Comparison of ENCODE assay signal across 8 mouse cellular contexts in the genomic region with DNA sequence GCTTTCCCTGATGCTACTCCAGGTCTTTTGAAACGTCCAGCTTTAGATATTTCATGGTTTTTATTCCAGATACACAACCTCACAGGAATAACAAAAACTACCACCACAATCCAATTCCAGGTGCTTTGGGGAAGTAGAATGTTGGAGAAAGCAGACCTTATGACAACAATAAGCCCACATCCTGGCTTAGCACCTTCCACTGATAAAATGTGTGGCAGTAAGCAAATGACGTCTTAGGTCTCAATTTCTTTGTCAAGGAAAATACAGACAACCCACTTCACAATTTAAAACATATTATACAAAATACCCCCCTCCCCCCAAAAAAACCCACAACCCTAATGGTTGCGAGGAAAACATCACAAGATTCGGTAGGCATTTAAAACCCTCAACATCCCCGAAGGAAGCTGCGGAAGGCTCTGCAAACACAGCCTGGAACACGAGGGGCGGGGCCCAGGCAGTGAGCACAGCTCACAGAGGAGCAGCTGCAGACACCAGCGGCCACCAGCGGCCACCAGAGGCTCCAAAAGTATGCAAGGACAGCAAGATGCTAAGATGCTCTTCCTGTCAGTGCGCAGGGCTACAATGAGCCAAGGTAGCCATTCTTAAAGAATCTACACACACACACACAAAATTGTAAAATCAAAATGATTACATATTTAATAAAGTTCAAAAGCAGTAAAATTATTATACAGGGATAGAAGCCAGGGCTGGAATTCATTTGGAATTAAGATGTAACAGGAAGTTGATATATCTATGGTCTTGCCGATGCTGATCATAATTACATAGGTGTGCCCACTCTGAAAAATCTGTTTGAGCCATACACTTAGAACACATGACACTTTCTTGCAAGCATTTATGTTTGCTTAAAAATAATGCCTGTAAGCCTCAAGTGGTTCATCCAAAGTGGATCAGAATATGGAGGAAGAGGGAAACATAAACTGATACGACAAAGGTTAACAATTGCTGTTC. TPM values are rescaled to one million over a fixed set of nuclear protein-coding genes. Genes with fewer than 3 reads are reported as not detected.
DNase-seq lines count a peak whose midpoint lies in the region; ATAC-seq and TF ChIP-seq lines count a peak whose summit lies in the region.

No protein-coding gene starts in this region.

- WGBS in heart, embryonic 10.5 days = 33% methylated on average over 13 of the region's 13 CpGs
- WGBS in kidney, postnatal 0 days = 36% methylated on average over 13 of the region's 13 CpGs
- WGBS in liver, embryonic 13.5 days (ENCODE audit: insufficient replicate concordance) = 22% methylated on average over 13 of the region's 13 CpGs
- whole genome bisulfite sequencing in neural tube, embryonic 15.5 days = 35% methylated on average over 13 of the region's 13 CpGs

- H3K4me2 ChIP-seq in kidney, postnatal 0 days (ENCODE audit: low read length) = peak overlapping the region; percentile 37; the same call in 1 of the 2 replicates
- H3K4me2 ChIP-seq in liver, embryonic 13.5 days = no peak overlapping the region
- peak overlapping the region; percentile 44 for H3K4me2 ChIP-seq in neural tube, embryonic 15.5 days

- H3K4me3 ChIP-seq in cortical plate, adult 2 months (ENCODE audit: insufficient read depth, low read length) = no peak overlapping the region
- H3K4me3 ChIP-seq in heart, embryonic 10.5 days = peak overlapping the region; percentile 36
- H3K4me3 ChIP-seq in kidney, postnatal 0 days (replicated peaks; ENCODE audit: low read depth, low read length) = no peak overlapping the region
- no peak overlapping the region for H3K4me3 ChIP-seq in liver, embryonic 13.5 days (replicated peaks)
- peak overlapping the region; percentile 21; the same call in 1 of the 2 replicates for H3K4me3 ChIP-seq in neural tube, embryonic 15.5 days (replicated peaks)

- no peak for TF ChIP-seq POLR2A in cortical plate, adult 2 months (IDR thresholded peaks at IDR 0.05; ENCODE audit: extremely low read depth, insufficient read depth, low read length)

- H3K27me3 ChIP-seq in heart, embryonic 10.5 days (ENCODE audit: insufficient read depth, poor library complexity, severe bottlenecking) = peaks cover 10% of the 10 kb centered on the region; the same call in 1 of the 2 replicates
- no peaks in the 10 kb centered on the region for H3K27me3 ChIP-seq in kidney, postnatal 0 days (ENCODE audit: insufficient read depth, low read length)
- H3K27me3 ChIP-seq in liver, embryonic 13.5 days = 0 out of 2 replicates have a peak, but pooled peaks cover 9% of the 10 kb centered on the region
- H3K27me3 ChIP-seq in neural tube, embryonic 15.5 days (replicated peaks) = peaks cover 5% of the 10 kb centered on the region; the same call in 1 of the 2 replicates

- no peaks in the 10 kb centered on the region for H3K4me1 ChIP-seq in cortical plate, adult 2 months (ENCODE audit: control insufficient read depth, insufficient read depth, low read length)
- H3K4me1 ChIP-seq in heart, embryonic 10.5 days = no peaks in the 10 kb centered on the region
- H3K4me1 ChIP-seq in kidney, postnatal 0 days (replicated peaks; ENCODE audit: insufficient read depth, low read length) = no peaks in the 10 kb centered on the region
- no peaks in the 10 kb centered on the region for H3K4me1 ChIP-seq in liver, embryonic 13.5 days (replicated peaks)
- H3K4me1 ChIP-seq in neural tube, embryonic 15.5 days = no peaks in the 10 kb centered on the region

- peak; percentile 37; the same call in 1 of the 2 replicates for TF ChIP-seq CTCF in cortical plate, adult 2 months (IDR thresholded peaks at IDR 0.05; ENCODE audit: extremely low read depth, insufficient read depth, low read length)
- peak; percentile 51; the same call in 1 of the 2 replicates for TF ChIP-seq CTCF in kidney, postnatal 0 days (IDR thresholded peaks at IDR 0.05; ENCODE audit: low read depth)

- no peak overlapping the region for H3K9ac ChIP-seq in kidney, postnatal 0 days (ENCODE audit: low read depth, low read length)
- H3K9ac ChIP-seq in liver, embryonic 13.5 days = no peak overlapping the region
- no peak overlapping the region for H3K9ac ChIP-seq in neural tube, embryonic 15.5 days (replicated peaks)

- no peak overlapping the region for H3K27ac ChIP-seq in cortical plate, adult 2 months (ENCODE audit: insufficient read depth, low read length)
- H3K27ac ChIP-seq in heart, embryonic 10.5 days = no peak overlapping the region
- H3K27ac ChIP-seq in kidney, postnatal 0 days = no peak overlapping the region
- H3K27ac ChIP-seq in liver, embryonic 13.5 days = no peak overlapping the region
- peak overlapping the region; percentile 64 for H3K27ac ChIP-seq in neural tube, embryonic 15.5 days (replicated peaks)

- DNase-seq in layer of hippocampus, adult 11-12 months (ENCODE audit: low spot score) = peak; percentile 41
- no peak for DNase-seq in layer of hippocampus, adult 9-10 months (ENCODE audit: low spot score)
- no peak for DNase-seq in heart, embryonic 10.5 days (ENCODE audit: low spot score)
- peak; percentile 70 for DNase-seq in kidney, postnatal 0 days (ENCODE audit: low spot score)
- peak; percentile 6 for DNase-seq in liver, embryonic 13.5 days
- DNase-seq in cerebellum, adult 8-10 months = no peak

- H3K36me3 ChIP-seq in heart, embryonic 10.5 days = no peaks in the 10 kb centered on the region
- H3K36me3 ChIP-seq in kidney, postnatal 0 days (ENCODE audit: insufficient read depth, low read length) = no peaks in the 10 kb centered on the region
- H3K36me3 ChIP-seq in liver, embryonic 13.5 days = no peaks in the 10 kb centered on the region
- no peaks in the 10 kb centered on the region for H3K36me3 ChIP-seq in neural tube, embryonic 15.5 days

- ATAC-seq in kidney, postnatal 0 days (replicated peaks; ENCODE audit: low FRiP score, low read depth) = peak; percentile 81; the same call in 1 of the 2 replicates
- ATAC-seq in liver, embryonic 13.5 days (ENCODE audit: low read depth) = no peak
- ATAC-seq in neural tube, embryonic 15.5 days (ENCODE audit: low FRiP score) = peak; percentile 99

- H3K9me3 ChIP-seq in heart, embryonic 10.5 days = no peaks in the 10 kb centered on the region
- H3K9me3 ChIP-seq in kidney, postnatal 0 days (replicated peaks; ENCODE audit: low read length) = no peaks in the 10 kb centered on the region
- no peaks in the 10 kb centered on the region for H3K9me3 ChIP-seq in liver, embryonic 13.5 days (replicated peaks)
- no peaks in the 10 kb centered on the region for H3K9me3 ChIP-seq in neural tube, embryonic 15.5 days (replicated peaks)

RNA-seq across cellular contexts. Expression of gene Gspt2, which starts 10.8 kb away (rescaled TPM):
- polyA plus RNA-seq in cortical plate, adult 2 months (2012; rRNA removed) = 26.0 and 26.8 TPM in 2 replicates
- polyA plus RNA-seq in heart, embryonic 10.5 days (2016; fragmentation: Nextera tagmentation; extraction: Ambion mirVana) = 5.9 and 7.2 TPM in 2 replicates
- 3.8 and 4.8 TPM in 2 replicates for polyA plus RNA-seq in kidney, postnatal 0 days (2015; fragmentation: Nextera tagmentation; extraction: Ambion mirVana)
- 1.1 TPM in 2 replicates for polyA plus RNA-seq in liver, embryonic 13.5 days (2015; fragmentation: Nextera tagmentation; extraction: Ambion mirVana)
- 21.8 and 23.5 TPM in 2 replicates for polyA plus RNA-seq in neural tube, embryonic 15.5 days (2015; fragmentation: Nextera tagmentation; extraction: Ambion mirVana)

Comparison
In these comparisons a context has a peak if more than half of its experiments do, and no peak if none do; other contexts are left out.
1. DNase-seq: peak in layer of hippocampus, adult 11-12 months (single experiment), kidney, postnatal 0 days (single experiment) and liver, embryonic 13.5 days (single experiment); none in layer of hippocampus, adult 9-10 months (single experiment), heart, embryonic 10.5 days (single experiment) and cerebellum, adult 8-10 months (single experiment).
2. H3K4me3 ChIP-seq: peak in heart, embryonic 10.5 days (single experiment) and neural tube, embryonic 15.5 days (single experiment); none in cortical plate, adult 2 months (single experiment), kidney, postnatal 0 days (single experiment) and liver, embryonic 13.5 days (single experiment).